Mouse (Mus musculus) right cerebral cortex, postnatal 36 days (tissue): Measurements from ENCODE around the gene Gm20431.

ENCODE experiments used
- DNase-seq, 2 experiments: peaks; one replicate each; pipeline ENCODE4 v3.0.0; 2022; ENCODE audit warnings: low spot score in 2 of 2, mixed read lengths in 1 of 2

Gm20431 gene

DNA sequence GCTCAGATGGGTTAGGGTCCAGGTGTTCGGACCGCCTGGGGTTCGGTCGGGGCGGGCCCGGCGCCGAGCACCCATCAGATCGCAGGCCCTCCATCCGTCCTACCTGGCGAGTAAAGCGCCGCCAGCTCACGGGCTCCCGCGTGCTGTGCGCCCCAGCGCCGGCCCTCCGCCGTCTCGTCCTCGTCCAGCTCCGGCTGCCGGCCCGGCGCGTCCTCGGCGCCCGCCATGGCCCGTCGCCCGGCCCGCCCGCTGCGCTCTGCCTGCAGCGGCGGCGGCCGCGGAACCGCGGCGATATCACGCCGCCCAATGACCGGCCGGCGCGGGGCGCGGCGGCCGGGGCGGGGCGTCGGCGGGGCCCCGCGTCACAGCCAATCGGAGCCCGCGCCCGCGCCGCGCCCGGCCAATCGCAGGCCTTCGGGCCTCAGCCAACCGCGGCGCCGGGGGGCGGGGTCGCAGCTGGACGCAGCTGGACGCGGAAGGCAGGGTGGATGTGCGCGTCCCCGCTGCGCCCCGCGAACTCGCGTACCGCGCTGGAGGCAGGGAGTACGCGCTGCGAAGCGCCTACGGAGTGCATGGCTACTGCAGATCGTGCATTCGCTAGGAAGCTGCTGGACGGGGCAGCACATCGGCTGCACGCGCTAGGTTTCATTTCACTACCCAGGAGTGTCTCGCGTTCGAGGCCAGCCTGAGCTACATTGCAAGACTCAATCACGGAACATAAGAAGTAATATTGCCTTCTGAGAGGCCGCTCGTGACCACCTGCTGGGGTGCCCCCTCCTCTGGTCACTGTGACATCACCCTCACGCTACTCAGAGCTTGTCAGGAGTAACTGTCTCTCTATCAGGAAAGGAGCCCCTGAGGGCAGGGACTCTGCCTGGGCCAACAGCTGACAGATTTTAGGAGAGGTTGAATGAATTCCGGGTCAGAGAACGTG lies at the start of gene Gm20431:
TSS of gene Gm20431 (minus strand) at position 227 of the 934 bp plus-strand sequence.
- DNase-seq, result peak; percentile 91 to 92

DNA sequence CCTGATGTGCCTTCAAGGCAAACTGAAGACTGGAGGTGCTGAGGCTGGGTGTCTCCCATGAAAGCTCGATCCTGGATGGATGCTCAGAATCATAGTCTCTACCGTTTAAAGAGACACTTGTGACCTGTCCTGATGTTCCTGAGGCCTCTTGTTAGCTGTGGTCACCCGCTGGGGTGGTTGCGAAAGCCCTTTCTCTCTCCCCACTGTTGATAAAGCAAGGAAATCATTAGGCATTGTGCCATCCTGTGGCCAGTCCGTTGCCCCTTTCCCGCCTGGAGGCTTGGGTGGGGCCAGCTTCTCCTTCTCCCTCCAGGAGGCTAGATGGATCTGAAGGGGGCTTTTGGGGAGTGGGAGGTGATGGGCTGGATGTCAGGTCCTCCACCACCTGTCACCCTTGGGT lies 49.3 kb upstream of the Gm20431 start:
- DNase-seq, result no peak

GRCm38 (mm10) chr2:167709969-167710368 lies 48.7 kb upstream of the Gm20431 start:
- DNase-seq, result no peak

DNA sequence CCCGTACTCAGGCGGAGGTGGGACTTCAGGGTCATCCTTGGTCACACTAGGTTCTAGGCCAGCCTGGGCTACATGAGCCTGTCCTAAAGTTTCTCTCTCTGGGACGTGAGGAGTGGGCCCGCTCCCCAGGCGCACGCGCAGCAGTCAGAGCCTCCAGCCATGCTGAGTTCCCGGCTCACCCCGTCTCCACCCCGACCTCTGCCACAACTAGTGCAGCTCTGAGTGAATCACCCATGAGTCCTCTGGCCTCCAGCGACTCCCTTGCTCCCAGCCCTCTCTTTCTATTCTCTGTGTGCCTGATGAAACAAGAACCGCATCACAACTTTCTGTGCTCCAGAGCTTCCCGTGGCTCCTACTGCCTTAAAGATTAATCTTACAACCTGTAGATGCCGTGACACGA lies 47.1 kb upstream of the Gm20431 start:
- no peak for DNase-seq

DNA sequence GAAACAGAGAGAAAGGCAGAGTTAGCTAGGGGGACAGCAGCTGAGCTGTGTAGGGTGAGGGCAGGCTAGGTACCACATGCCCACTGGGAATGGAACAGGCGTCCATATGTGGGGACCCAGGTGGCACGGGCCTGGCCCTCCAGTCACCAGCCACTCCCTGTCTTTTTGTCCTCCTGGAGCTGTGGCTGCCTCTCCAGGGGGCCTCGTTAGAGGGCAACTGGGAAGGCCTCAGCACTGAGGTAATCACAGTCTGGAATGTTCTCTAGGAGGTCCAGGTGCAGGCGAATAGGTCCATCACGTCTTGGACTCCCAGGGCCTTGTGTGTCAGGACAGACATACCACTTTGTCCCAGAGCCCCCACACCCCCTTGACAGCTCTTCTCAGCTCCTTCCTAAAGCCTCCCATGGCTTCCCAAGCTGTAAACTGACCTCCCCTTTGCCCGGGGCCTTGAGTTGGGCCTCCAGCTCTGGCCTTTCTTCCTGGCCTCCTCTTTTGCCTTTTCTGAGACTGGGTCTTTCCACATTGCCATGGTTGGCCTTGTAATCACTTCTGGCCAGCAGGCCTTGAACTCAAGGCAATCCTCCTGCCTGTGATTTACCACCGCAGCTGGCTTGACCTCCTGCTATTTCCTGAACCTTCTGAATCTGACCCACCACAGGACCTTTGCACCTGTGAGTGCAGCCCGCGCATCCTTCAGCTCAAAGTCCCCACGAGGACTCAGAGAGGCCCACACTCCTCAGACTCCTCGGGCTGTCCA lies 45.1 kb upstream of the Gm20431 start:
- no peak for DNase-seq

- DNase-seq, result no peak
These were observed 43.1 kb upstream of the Gm20431 start for GRCm38 (mm10) chr2:167704409-167704808.

DNA sequence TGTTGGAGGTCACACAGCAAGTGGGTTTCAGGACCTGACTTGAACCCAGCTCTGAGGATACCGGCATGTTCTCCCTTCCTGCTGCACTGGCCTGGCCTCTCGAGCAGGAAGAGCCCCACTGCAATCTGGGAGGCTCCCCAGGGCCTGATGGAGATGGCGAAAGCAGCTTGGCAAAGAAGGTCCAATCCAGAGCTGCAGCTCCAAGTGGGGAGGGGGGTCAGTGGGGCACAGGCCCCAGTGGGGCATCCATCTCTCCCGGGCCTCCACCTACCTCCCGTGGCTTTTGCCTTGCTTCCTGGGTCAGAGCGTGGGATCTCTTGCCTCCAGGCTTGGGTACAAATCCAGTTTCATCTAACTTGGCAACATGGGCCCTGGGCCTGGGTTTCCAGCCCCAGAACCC lies 40.8 kb upstream of the Gm20431 start:
- DNase-seq, result no peak

DNA sequence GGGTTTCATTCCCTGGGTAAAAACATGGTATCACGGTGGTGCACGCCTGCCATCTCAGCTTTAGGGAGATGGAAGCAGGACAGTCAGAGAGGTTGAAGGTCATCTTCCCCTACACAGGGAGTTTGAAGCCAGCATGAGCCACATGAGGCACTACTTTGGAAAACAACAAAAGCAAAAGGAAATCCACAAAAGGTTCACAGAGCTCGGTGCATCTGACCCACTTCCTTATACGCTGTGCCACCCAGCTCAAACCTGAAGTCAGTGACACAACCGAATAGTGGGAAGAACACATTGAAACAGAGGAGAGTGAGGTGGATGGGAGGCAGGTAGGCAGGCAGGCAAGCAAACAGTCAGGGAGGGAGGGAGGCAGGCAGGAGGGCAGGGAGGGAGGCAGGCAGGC lies 40.2 kb upstream of the Gm20431 start:
- no peak for DNase-seq

DNA sequence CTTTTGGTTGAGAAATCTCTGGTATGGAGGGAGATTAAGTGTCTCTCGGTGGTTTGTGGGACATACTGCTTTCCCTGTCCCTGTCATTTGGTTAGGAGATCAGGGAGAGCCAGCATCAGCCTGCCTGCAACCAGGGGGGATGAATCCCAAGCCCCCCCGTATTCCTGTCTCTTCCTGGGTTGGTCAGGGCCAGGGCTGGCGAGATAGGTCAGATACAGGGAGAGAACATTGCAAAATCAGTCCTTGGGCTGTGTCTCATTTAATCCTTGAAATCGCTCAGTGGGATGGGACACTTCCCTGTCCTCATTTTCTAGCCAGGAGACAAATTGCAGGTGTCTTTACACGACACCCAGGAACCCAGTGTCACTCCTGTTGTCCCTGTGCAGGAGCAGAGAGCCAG lies 38.7 kb upstream of the Gm20431 start:
- no peak for DNase-seq

- DNase-seq, result no peak
These were observed 36.6 kb upstream of the Gm20431 start for GRCm38 (mm10) chr2:167697902-167698301.

GRCm38 (mm10) chr2:167696143-167696542 lies 34.8 kb upstream of the Gm20431 start:
- no peak for DNase-seq

GRCm38 (mm10) chr2:167695491-167695890 lies 34.2 kb upstream of the Gm20431 start:
- DNase-seq, result no peak

- no peak for DNase-seq
These were observed 33.7 kb upstream of the Gm20431 start for GRCm38 (mm10) chr2:167694963-167695362.

- no peak for DNase-seq
These were observed 32.9 kb upstream of the Gm20431 start for GRCm38 (mm10) chr2:167694244-167694643.

GRCm38 (mm10) chr2:167693540-167693939 lies 32.2 kb upstream of the Gm20431 start:
- DNase-seq, result no peak

DNA sequence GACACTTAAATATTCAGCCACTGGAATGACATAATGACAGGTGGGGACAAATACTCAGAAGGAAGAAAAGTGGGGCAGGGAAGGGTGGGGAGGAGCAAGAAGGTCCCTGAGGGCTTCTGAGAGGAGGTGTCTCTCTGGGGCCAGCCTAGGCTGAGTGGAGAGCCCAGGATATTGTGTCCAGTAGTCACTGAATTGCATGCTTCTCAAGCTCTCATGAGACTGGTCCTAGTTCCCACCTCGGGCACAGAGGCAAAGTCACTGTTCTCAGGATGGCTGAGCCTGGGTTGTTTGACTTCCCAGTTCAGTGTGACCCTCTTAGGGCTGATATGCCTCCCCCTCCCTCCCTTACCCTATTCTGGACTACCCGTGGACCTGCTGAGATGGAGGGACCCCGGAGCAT lies 31.5 kb upstream of the Gm20431 start:
- no peak for DNase-seq

- no peak for DNase-seq
These were observed 30.8 kb upstream of the Gm20431 start for GRCm38 (mm10) chr2:167691871-167692661.

DNA sequence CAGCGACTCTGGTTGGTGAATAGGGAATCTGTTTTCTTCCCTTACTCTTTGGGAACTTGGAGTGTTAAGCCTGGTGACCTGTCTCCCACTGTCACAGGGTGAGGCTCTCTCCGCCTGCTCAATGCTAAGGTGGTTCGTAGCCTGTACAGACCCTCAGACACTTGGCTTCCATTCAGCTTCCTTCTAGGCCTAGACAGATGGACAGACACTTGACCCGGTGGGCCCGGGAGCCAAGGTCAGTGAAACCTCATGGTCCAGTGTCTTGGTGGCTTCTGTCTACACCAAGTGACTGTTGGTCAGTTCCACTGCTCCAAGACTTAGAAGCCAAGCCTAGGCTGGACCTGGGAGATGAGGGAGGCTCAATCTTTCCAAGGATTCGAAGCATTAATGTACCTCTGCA lies 30.1 kb upstream of the Gm20431 start:
- no peak for DNase-seq

- DNase-seq, result no peak
These were observed 29.6 kb upstream of the Gm20431 start for GRCm38 (mm10) chr2:167690962-167691311.

DNA sequence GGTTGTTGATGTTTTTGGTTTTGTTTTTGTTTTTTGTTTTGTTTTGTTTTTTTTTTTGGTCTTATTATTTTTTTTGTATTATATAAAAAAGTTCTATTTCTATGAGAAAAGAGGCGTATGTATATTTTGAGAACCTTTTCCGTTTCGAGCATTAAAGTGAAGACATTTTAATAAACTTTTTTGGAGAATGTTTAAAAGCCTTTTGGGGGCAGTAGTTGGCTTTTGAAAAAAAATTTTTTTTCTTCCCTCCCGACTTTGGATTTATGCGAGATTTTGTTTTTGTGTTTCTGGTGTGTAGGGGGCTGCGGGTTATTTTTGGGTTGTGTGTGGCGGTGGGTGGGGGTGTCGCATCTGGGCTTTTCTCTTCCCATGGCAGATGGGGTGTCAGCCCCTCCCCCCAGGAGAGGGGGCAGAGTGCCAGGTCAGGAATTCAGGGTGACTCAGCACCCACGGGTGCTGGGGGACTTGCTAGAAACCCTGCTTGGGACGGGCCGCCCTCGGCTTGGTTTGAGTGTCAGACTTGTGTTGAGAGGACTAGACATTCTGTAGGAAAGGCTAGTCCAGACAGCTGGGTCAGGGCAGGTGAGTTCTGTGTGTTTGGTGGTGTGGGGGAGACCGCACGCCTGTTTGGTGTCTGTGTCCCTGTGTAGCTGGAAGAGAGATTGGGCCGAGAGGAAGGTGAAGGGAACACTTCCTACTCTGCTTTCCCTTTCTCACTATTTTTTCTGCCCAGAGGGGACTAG lies 29.1 kb upstream of the Gm20431 start:
- DNase-seq, result peak in 1 of 2 experiments; percentile 45

DNA sequence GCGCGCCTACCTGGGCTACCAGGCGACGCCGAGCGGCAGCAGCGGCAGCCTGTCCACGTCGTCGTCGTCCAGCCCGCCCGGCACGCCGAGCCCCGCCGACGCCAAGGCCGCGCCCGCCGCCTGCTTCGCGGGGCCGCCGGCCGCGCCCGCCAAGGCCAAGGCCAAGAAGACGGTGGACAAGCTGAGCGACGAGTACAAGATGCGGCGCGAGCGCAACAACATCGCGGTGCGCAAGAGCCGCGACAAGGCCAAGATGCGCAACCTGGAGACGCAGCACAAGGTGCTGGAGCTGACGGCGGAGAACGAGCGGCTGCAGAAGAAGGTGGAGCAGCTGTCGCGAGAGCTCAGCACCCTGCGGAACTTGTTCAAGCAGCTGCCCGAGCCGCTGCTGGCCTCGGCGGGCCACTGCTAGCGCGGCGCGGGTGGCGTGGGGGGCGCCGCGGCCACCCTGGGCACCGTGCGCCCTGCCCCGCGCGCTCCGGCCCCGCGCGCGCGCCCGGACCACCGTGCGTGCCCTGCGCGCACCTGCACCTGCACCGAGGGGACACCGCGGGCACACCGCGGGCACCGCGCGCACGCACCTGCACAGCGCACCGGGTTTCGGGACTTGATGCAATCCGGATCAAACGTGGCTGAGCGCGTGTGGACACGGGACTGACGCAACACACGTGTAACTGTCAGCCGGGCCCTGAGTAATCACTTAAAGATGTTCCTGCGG lies 28.4 kb upstream of the Gm20431 start, which contains the start of gene Tmem189:
TSS of gene Tmem189 (minus strand) at position 322 of the 718 bp plus-strand sequence.
- DNase-seq, result peak; percentile 53 to 59
